24 mouse cellular contexts compared by ENCODE assay signal in the genomic region with DNA sequence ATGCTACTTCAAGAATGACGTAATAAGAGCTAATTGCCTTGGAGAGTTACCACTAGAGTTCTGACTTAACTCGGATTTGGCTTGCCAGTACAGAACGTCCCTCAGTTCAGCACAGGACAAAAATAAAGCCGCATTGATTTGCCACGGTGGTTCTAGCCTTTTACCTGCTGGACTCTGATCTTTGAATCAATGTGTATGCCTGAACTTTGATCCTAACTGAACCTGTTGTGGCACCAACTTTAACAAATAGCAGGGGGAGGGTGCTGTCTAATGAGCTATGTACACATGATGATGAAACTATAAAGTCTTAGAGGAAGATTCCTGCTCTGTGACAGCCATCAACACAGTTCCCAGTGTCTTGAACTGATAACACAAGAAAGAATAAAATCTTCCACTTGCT. TPM values are rescaled to one million over a fixed set of nuclear protein-coding genes. Genes with fewer than 3 reads are reported as not detected.
DNase-seq lines count a peak whose midpoint lies in the region; ATAC-seq and TF ChIP-seq lines count a peak whose summit lies in the region.
"Had no signal": no experiment of that assay in that cellular context is flagged by ENCODE, and none has a peak within 500 bp of the region (broad histone marks: within the 10 kb centered on the region; RNA-seq: fewer than 3 reads in every experiment).

No protein-coding gene starts in this region.

- ATAC-seq in intestine, postnatal 0 days = peak; percentile 88
- ATAC-seq in liver, embryonic 13.5 days (ENCODE audit: low read depth) = peak; percentile 57
- no peak for ATAC-seq in activated CD4-positive, CD25-positive, alpha-beta regulatory T cell, adult 4 months
- ATAC-seq: CD4-positive, CD25-positive, alpha-beta regulatory T cell, adult 4 months; forebrain, embryonic 14.5 days; hindbrain, postnatal 0 days; midbrain, embryonic 16.5 days had no signal

- H3K4me1 ChIP-seq in kidney, adult 2 months (ENCODE audit: control insufficient read depth, insufficient read depth, low read length) = peaks cover 4% of the 10 kb centered on the region; the same call in 1 of the 2 replicates
- H3K4me1 ChIP-seq in intestine, postnatal 0 days (replicated peaks; ENCODE audit: control insufficient read depth, insufficient read depth, low read length) = no peaks in the 10 kb centered on the region
- no peaks in the 10 kb centered on the region for H3K4me1 ChIP-seq in liver, embryonic 13.5 days (replicated peaks)
- H3K4me1 ChIP-seq: embryonic facial prominence, embryonic 12.5 days had no signal

- TF ChIP-seq POLR2A in kidney, adult 2 months (IDR thresholded peaks at IDR 0.05; ENCODE audit: low read depth, low read length) = no peak

- 63% methylated on average over 5 of the region's 5 CpGs for WGBS in kidney, adult 2 months
- 38% methylated on average over 5 of the region's 5 CpGs for WGBS in intestine, postnatal 0 days
- WGBS in liver, embryonic 13.5 days (ENCODE audit: insufficient replicate concordance) = 60% methylated on average over 5 of the region's 5 CpGs

- no peaks in the 10 kb centered on the region for H3K9me3 ChIP-seq in intestine, postnatal 0 days (ENCODE audit: control insufficient read depth)
- H3K9me3 ChIP-seq in liver, embryonic 13.5 days (replicated peaks) = no peaks in the 10 kb centered on the region
- H3K9me3 ChIP-seq: embryonic facial prominence, embryonic 12.5 days; neural tube, embryonic 13.5 days had no signal

- DNase-seq in kidney, adult 2 months = peak; percentile 19
- DNase-seq in kidney, postnatal 14 days = no peak
- DNase-seq in liver, embryonic 13.5 days = no peak
- DNase-seq in yolk sac, embryonic 10.5 days (ENCODE audit: low spot score) = peak; percentile 56
- DNase-seq in cerebellum, postnatal 36 days = no peak
- DNase-seq: cerebellum, adult 18-20 months; cerebellum, postnatal 14 days; gastrocnemius, adult 2 months; heart, postnatal 4 days; kidney, postnatal 25 days; layer of hippocampus, postnatal 36 days; lung, postnatal 4 days; thymus, adult 2 months had no signal

- no peaks in the 10 kb centered on the region; the same call in 1 of the 2 replicates for H3K36me3 ChIP-seq in kidney, adult 2 months (ENCODE audit: control insufficient read depth, insufficient read depth, low read length)
- H3K36me3 ChIP-seq in intestine, postnatal 0 days (ENCODE audit: control insufficient read depth, insufficient read depth) = peaks cover 22% of the 10 kb centered on the region
- peaks cover 19% of the 10 kb centered on the region for H3K36me3 ChIP-seq in liver, embryonic 13.5 days

- H3K9ac ChIP-seq in intestine, postnatal 0 days (ENCODE audit: low read depth, low read length) = no peak overlapping the region
- H3K9ac ChIP-seq in liver, embryonic 13.5 days = no peak overlapping the region
- H3K9ac ChIP-seq: embryonic facial prominence, embryonic 12.5 days; neural tube, embryonic 13.5 days had no signal

- H3K27ac ChIP-seq in kidney, adult 2 months (ENCODE audit: insufficient read depth, low read depth, low read length) = no peak overlapping the region
- peak overlapping the region; percentile 52; the same call in 1 of the 2 replicates for H3K27ac ChIP-seq in intestine, postnatal 0 days (ENCODE audit: low read depth, low read length)
- 0 out of 2 replicates have a peak overlapping the region, but pooled peaks have one; percentile 24 for H3K27ac ChIP-seq in liver, embryonic 13.5 days
- H3K27ac ChIP-seq: embryonic facial prominence, embryonic 12.5 days; gastrocnemius, adult 2 months; hindbrain, postnatal 0 days; neural tube, embryonic 13.5 days had no signal

- no peak for TF ChIP-seq CTCF in kidney, adult 2 months (conservative IDR thresholded peaks at IDR 0.05; ENCODE audit: insufficient read depth, insufficient read length, low read depth, low read length)
- TF ChIP-seq CTCF in intestine, postnatal 0 days (IDR thresholded peaks at IDR 0.05; ENCODE audit: low read depth) = no peak

- H3K27me3 ChIP-seq in kidney, adult 2 months (replicated peaks; ENCODE audit: control insufficient read depth, insufficient read depth, low read length) = no peaks in the 10 kb centered on the region
- H3K27me3 ChIP-seq in intestine, postnatal 0 days (replicated peaks; ENCODE audit: control insufficient read depth, insufficient read depth, low read length) = no peaks in the 10 kb centered on the region
- no peaks in the 10 kb centered on the region for H3K27me3 ChIP-seq in liver, embryonic 13.5 days
- H3K27me3 ChIP-seq: embryonic facial prominence, embryonic 12.5 days; neural tube, embryonic 13.5 days had no signal

- no peak overlapping the region for H3K4me3 ChIP-seq in kidney, adult 2 months (ENCODE audit: insufficient read depth, low read depth, low read length)
- no peak overlapping the region for H3K4me3 ChIP-seq in intestine, postnatal 0 days (ENCODE audit: low read depth, low read length)
- H3K4me3 ChIP-seq in liver, embryonic 13.5 days (replicated peaks) = no peak overlapping the region
- H3K4me3 ChIP-seq: embryonic facial prominence, embryonic 12.5 days; gastrocnemius, adult 2 months; myocyte; neural tube, embryonic 13.5 days had no signal

- H3K4me2 ChIP-seq in intestine, postnatal 0 days (replicated peaks; ENCODE audit: low read depth) = no peak overlapping the region
- no peak overlapping the region for H3K4me2 ChIP-seq in liver, embryonic 13.5 days
- H3K4me2 ChIP-seq: embryonic facial prominence, embryonic 12.5 days; neural tube, embryonic 13.5 days had no signal

RNA-seq across cellular contexts. Expression of gene Fra10ac1, which starts 32.5 kb away (rescaled TPM):
- polyA plus RNA-seq in kidney, adult 2 months (2012; rRNA removed) = 4.0 and 4.8 TPM in 2 replicates
- polyA plus RNA-seq in intestine, postnatal 0 days (2015; fragmentation: Nextera tagmentation; extraction: Ambion mirVana) = 18.1 and 19.0 TPM in 2 replicates
- 17.5 and 22.9 TPM in 2 replicates for polyA plus RNA-seq in liver, embryonic 13.5 days (2015; fragmentation: Nextera tagmentation; extraction: Ambion mirVana)
- polyA plus RNA-seq in activated CD4-positive, CD25-positive, alpha-beta regulatory T cell, adult 4 months (2017; shearing (Covaris generic)) = 10 to 100 TPM; 25.6 to 33.2 TPM

RNA-seq across cellular contexts. Expression of gene Pde6c, which starts 58.9 kb away (rescaled TPM):
- polyA plus RNA-seq in kidney, adult 2 months (2012; rRNA removed) = not detected in 2 replicates
- polyA plus RNA-seq in intestine, postnatal 0 days (2015; fragmentation: Nextera tagmentation; extraction: Ambion mirVana) = 0.25 and 0.60 TPM in 2 replicates
- polyA plus RNA-seq in liver, embryonic 13.5 days (2015; fragmentation: Nextera tagmentation; extraction: Ambion mirVana) = 4.0 and 4.9 TPM in 2 replicates
- not detected for polyA plus RNA-seq in activated CD4-positive, CD25-positive, alpha-beta regulatory T cell, adult 4 months (2017; shearing (Covaris generic))
- polyA plus RNA-seq: CD4-positive, CD25-positive, alpha-beta regulatory T cell, adult 4 months; embryonic facial prominence, embryonic 12.5 days; heart, embryonic 16.5 days; lung, embryonic 16.5 days; midbrain, embryonic 16.5 days; myocyte; neural tube, embryonic 13.5 days; thymus, adult 2 months had no signal

Comparison
In these comparisons a context has a peak if more than half of its experiments do, and no peak if none do; other contexts are left out.
1. DNase-seq: peak in kidney, adult 2 months (single experiment) and yolk sac, embryonic 10.5 days (single experiment); none in kidney, postnatal 14 days (single experiment), liver, embryonic 13.5 days (single experiment) and cerebellum, postnatal 36 days (0 of 2).